Mouse (Mus musculus) mesoderm, embryonic 11.5 days (tissue): Measurements from ENCODE around the gene Tram2.

Experiments used
- DNase-seq: peaks from one replicate; pipeline ENCODE4 v3.0.0-alpha.2; 2012; ENCODE audit warnings: low read depth, low spot score

Gene Tram2

DNA sequence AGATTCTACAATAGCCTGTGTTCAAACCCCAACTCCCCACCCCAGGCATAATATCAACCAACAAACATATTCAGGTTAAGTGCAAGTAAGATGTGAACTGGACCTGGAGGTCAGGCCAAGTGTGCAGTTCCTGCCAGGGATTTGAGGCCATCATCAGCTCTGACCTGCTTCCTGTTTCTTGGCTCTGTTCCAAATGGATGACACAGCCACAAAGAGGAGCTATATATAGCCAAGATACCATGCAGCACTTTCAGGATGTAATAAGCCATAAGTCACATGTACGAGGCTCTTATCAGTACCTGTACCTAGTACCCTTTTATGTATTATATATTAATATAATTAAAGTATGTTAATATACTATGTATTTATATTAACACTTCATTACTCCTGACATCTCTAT is 10.5 kb downstream of the Tram2 start:
- DNase-seq: no peak

DNA sequence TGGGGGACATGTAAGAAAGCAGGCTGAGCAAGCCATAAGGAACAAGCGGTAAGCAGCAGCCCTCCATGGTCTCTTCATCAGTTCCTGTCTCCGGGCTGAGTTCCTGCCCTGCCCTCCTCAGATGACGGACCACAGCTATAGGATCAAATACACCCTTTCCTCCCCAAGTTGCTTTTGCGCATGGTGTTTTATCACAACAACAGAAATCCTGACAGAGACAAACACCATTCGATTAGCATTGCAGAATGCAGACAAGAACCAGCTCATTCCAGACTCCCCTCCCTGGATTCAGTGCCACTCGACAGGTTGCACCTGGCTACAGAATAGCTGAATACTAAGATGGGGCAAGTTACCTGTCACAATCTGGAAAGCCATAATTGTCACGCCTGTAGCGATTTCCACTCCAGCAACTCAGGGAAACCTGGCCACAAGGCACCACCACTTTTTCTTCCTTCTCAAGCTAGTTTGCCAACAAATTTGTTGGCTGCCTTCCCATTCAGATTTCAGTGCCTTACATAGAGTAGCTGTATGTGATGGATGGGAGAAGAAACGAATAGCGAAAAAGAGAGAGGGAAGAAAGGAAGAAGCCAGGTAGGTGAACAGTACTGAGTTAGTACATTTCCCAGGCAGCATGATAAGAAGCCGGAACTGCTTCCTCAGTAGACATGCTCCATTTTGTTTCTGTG is 11.3 kb downstream of the Tram2 start:
- no peak for DNase-seq

DNA sequence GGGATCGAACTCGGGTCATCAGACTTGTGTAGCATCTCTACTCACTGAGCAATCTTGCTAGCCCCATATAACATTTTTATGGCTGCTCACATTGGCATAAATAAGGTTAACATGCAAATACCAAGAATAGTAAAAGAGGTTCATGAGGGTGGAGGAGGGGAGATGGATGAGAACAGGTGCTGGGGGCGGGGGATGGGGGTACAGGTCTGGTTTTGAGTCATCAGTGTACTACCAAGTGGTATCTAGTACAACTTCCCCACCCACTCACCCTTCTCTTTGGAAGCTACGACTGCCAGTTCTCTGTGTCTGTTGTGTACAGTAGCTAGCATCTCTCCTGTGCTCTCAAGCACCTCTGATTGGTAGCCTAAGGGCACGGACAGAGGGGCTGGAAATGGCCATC is 14.9 kb downstream of the Tram2 start:
- no peak for DNase-seq

DNA sequence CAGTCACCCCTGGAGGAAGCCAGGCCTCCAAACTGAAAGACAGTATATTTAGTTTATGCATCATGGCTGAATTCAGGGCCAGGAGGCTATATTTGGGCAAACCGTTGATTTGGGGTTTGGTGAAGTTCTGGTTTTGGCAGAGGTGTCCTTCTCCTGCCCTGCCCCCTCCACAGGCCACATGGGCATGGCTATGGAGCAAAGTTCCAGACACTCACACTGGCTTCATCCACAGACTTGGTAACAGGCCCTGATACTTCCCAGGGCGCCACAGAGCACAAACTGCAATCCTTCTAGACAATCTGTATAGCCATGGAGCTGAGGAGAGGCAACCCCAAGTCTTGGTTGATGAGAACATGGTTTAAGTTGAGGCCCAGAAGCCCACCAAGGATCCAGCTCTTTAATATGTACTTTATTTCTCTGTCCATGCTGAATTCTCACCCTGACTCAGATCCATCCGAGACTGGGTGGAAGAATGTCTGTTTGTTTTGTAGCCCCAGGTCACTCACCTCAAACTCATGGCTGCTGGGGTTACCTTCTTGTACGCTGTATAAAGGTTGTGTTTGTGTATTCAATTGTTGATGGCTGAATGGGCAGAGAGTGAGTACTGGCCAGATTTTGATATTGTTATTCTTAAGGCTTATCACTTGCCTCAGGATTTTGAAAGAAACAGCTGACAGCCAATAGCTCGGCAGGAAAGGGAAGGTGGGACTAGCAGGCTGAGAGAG is 19.5 kb downstream of the Tram2 start:
- DNase-seq: no peak

DNA sequence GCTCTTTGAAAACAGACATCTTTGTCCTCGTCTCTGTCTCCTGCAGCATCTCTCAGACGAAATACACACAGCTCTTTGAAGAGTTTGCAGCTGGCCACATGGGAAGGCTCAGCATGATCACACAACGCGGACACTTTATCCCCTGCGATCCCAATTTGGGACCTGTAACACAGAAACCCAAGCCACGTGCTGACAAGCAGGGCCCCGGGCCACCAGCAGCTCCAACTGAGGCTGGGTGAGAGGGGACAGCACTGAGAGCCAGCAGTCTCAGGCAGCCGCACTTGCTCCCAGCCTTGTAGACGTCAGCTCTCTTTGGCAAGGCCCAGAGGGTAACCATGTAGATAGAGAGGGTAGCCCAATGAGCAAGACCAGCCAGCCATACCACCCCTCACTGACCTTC is 26.0 kb downstream of the Tram2 start:
- DNase-seq: no peak

DNA sequence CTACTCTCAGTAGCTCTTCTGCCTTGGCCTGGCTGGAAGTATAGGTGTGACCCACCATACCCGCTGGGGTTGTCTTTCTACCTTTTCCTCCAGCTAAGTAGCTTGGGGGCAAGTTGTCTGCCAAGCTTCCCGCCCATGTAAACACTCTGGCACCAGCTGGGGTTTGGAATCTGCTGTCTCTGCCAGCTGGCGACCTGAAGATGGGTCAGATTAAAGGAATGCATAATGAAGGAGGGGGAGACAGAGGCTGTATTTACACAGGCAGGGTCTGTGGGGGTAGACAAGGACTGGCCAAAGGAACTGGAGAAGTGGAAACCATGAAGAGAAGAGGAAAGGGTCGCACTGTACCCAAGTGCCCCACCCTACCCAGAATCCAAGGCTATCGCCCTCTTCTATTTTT is 26.4 kb downstream of the Tram2 start:
- DNase-seq: no peak

DNA sequence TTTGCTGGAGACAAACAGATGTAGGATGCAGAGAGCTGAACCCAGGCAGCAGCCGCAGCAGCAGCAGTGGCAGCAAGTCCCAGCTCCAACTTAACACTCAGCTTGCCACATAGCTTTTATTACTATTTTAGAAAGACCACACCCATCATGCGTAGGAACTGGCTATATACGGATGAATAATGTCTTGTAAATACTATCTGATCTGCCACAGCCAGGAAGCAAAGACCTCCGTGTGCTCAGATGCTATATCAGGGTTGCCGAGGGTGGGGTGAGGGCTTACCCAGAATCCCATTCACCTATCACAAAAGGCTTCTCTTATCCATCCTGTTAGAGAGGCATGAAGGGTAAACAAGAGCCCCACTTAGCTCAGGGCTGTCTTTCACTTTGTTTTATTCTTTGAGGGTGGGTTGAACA is 26.9 kb downstream of the Tram2 start:
- DNase-seq: no peak

DNA sequence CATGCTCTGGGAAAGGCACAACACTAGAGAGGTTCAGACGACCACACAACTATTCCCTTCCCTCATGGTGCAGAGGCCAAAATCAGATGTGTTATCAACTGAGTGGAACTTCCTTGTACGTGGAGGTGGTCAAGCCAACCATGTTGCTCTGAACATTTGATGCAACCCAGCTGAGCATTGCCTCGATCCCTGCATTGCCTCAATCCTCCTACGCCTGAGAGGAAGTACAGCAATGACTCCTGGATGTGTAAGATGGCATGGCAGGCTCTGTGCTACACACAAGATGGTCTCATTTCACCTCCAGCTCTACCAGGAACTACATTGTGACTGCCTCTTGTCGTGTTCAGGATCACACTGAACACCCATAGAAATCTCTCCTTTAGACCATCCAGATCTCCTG is 30.0 kb downstream of the Tram2 start:
- DNase-seq: no peak

DNA sequence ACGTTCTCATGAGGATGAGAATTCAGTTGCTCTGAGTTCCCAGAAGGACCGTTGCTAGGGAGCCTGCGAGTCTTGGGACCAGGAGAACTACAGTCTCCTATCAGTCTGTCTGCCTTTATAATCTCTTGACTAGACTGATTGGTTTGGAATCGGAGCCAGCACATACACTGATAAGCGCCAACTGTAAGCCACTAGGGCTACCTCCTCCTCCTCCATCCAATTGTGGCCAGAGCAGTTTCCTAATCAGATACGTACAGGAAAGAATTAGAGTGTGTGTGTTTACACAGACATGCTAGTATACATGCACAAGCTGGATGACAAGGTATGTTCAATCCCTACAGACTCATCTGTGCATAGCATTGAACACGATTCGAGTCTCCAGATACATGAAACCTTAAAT is 30.6 kb downstream of the Tram2 start:
- DNase-seq: no peak

DNA sequence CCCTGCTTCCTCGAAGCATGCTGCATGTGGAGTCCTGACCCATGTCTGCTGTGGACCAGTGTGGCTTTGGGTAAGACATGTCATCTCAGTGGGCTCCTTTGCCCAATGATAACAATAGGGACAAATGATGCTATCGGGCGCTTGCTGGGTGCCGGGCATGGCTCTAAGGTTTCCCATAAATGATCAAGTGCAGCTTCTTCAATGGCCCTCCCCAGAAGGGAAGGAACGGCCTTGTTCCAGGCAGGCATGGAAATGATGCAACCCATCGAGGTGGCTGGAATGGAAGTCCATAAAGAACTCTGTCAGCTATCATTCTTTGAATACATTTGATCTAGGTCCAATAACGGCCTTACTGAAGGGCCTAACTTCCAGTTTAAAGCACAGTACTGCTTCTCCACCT is 36.6 kb downstream of the Tram2 start:
- DNase-seq: no peak

DNA sequence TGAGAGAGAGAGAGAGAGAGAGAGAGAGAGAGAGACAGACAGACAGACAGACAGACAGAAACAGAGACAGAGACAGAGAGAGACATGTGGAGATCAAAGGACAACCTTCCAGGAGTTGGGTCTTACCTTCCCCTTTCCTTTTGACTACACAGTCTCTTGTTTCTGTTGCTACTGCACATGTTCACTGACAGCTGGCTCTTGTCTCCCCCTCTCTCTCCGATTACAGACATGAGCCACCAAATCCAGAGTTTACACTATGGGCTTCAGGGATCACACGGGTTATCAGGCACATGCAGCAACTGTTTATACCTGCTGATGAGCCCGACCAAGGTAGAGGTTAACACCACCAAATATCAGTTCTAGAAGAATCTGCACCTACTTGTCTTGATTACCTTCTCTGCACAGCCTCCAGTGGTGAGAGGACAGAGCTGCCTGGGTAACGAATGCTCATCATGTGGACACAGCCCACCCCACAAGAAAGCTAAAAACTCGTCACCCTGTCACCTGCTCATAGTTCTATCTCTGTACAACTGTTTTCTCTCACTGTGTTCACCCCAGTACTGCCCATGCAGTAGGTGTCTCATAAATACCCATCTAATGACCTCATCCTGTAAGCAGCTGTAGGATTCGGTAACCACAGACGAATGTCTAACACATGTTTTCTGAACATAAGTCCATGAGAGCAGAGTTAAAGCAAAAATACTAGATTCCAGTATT is 38.3 kb downstream of the Tram2 start:
- peak; percentile 23 for DNase-seq

DNA sequence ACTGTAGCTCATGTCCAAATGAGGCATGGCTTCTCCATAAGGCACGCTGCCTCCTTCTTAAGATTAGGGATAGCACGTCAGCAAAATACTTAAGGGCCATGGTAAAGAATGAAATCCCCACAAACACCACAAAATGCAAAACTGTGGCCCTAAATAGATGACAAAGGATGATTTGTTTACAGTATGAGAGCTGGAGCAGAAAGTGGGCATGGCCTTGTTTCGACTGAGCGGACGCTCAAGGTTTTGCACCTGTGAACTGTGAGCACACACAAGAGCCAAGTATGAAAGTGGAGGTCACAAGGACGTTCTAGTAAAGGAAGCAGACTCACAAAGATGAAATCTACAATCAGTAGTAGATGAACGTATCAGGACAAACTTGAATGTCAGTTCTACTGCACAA is 38.9 kb downstream of the Tram2 start:
- DNase-seq: no peak

DNA sequence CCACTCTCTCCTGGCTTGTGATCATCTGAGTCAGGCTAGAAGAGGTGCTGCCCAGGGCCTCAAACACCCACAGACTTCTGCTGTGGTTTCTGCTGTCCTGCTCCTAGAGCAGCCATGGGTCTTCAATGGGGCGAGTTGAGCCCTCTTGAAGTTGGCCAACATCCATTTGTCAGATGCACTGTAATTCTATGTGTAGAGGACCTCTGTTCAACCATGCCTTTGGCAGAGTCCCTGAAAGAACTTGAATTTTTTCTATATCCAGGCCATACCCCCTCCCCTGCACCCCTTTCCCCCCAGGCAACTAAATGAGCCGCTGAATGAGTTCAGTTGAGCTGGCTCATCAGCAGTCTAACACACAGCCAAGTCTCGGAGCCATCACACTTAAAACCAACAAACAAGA is 39.5 kb downstream of the Tram2 start:
- no peak for DNase-seq

DNA sequence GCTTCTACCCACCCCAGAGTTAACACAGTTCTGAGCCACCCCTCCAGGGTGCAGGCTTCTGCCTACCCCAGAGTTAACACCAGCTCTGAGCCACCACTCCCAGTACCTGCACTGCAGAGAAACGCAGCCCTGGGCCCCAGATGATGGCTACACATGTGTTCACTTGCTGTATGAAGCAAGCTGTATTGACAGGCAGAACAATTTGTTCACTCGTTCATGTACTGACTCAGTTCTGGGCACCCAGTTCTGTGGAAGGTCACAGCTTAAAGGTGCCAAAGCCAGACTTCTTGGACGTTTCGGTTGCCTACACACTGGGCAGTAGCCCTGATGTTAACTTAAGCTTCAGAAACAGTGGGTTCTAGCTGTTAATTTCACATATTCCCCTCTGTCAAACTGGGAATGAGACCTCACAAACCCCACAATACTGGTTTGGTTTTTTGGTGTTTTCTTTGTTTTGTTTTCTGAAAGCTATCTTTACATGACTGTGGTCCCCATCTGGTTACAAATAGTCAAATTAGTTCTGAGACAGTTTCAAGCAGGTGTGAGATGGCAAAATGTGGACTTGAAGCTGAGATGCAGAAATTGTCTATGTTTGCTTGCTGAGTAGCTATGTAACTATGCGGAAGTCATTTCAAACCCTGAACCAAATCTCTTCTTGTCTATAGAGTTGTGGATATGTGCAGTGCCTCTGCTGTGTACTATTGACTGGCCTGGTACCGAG is 41.0 kb downstream of the Tram2 start:
- DNase-seq: no peak

DNA sequence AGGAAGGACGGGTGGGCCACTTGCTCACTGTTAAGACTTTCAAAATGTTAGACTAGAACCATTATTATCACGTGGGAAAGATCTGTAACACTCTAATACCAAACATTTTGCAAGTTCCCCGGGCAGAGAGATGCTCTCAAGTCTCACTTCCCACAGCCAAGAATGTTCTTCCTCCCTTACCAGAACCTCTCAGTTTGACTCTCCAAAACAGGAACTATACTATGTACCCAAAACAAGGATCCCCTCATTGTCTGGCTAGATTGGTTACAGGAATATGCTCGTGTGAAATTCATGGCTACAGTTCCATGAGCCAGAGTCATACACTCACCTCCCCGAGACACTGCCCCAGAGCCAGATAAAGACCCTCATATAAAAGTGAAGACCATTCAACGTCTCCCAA is 43.2 kb downstream of the Tram2 start:
- DNase-seq: no peak

DNA sequence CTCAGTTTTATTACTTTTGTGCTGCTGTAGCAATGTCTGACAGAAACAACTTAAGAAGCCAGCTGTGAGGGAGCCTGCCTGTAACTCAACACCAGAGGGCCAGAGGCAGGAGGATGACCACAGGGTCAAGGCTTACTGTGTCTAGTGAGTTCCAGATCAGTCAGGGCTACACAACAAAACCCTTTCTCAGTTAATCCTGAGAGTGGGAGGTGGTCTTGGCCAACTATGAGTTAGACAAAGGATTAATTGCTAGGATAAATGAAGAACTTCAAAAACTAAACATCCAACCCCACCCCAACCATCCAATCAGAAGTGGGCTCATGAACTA is 45.3 kb downstream of the Tram2 start:
- peak; percentile 23 for DNase-seq

DNA sequence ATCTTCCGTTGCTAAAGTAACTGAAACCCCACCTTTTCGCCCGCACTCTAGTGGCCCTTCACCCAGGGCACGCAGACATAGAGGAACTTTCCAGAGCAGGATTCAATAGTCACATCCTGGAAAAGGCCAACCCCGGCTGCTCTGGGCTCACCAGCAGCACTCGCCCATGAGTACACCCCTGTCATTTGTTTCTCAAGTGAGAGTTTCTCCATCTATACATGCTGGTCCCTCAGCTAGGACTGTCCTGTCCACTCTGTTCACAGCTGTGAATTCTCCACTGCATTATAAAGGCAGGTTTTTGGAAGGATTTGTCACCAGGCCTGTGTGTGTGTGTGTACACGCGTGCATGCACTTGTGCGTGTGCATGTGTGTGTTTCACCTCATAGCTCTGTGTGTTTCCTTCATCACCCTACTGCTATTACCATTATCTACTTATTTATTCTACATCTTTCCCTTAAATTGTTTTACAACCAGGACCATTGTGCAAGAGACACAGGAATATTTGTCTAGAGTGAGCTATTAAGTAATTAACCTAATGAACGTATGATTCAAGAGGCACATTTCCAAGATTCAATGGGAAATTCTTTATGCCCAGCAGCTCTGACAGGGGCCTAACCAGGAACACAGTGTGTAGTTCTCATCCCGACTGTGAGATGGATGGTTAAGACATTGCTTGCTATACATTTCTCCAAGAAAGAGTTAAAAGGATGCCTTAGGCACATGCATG is 45.8 kb downstream of the Tram2 start:
- DNase-seq: no peak

DNA sequence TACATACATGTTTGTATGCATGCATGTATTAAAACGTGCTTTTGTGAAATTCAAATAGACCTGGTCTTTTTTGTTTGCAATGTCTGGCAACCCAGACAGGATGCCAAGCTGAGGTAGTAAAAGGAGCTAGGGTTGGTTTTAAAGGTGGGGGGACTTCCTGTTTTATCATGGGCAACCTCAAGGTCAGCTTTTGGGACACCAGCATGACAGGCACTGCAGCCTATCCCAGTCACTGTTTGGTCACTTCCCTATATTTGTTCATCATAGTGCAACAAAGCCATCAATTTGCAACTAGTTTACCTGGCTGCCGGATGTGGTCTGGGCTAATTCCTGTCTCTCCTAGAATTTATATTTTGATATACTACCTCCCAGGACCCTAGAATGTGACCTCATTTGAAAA is 47.4 kb downstream of the Tram2 start:
- no peak for DNase-seq

DNA sequence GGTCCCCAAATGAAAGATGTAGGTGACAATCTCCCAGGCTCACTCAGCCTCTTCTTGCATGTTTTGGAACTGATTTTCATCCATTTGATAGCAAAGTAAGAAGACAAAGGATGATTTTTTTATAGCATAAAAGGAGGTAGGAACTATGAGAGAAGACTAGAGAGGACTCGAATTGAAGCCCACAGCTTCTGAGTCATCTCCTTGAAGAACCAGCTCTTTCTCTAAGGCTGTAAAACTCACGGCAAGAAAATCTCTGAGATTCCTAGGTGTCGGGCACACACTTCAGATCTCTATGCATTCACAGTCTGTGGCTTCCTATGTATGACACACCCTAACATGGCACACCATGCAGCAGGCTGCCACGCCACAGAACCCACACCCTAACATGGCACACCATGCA is 50.0 kb downstream of the Tram2 start:
- no peak for DNase-seq

DNA sequence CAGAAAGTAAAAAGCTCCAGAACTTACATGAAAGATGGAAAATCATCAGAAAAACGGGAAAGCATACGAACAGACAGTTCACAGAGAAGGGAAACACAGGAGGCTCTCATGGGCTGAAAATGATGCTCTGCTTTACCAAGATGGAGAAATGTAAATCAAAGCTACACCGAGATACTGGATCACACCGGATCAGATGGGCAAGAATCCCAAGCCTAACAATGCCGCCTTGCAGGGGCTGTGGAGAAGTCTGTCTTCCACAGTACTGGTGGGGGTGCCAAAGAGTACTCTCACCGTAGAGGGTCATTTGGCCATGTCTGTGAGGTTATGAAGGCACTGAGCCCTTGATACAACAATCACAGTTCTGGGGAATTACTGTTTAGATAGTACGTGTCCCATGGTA is 52.5 kb downstream of the Tram2 start:
- DNase-seq: no peak

DNA sequence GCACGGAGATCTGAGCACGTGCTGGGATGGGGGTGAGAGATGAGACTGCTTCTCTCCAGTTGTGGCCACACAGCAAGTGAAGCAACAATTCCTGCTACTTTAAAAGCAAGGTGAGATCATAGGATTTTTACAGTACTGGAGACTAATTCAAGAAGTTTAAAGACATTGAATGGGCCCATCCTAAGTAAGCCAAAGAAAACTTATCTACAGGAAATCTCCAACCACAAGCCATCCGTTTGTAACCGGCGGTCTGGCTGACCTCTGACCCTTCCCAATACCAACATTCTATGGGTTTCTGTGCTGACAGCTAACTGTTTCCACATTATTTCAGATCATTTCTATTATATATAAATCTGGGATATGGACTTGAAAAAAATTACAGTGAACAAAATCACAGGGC is 53.8 kb downstream of the Tram2 start:
- DNase-seq: no peak

DNA sequence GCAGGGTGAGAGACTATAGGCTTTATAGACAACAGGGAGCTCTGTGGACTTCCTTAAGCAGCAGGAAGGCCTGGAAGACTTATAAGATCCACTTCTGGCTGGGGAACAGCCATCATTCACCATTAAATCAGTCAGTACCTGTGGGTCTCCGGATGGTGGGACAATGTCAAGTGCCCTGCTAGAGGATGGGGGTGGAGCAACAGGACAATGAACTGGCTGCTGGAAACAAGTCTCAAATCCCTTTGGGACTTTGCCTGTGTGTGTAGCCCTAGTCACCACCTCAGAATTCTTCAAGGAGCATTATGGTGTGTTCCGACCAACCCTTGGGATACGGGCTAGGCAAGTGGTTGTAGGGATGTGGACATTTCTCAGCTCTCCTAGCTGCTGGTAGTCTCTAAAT is 55.9 kb downstream of the Tram2 start:
- no peak for DNase-seq
